ENCODE assay signal across 7 mouse cellular contexts in genomic region chr14:30716953-30717285, GRCm38 (mm10). TPM values are rescaled to one million over a fixed set of nuclear protein-coding genes. Genes with fewer than 3 reads are reported as not detected.
DNase-seq lines count a peak whose midpoint lies in the region; ATAC-seq and TF ChIP-seq lines count a peak whose summit lies in the region.

No protein-coding gene starts in this region.

- no peak overlapping the region for H3K27ac ChIP-seq in embryonic facial prominence, embryonic 13.5 days
- H3K27ac ChIP-seq in intestine, embryonic 16.5 days (ENCODE audit: low read length): no peak overlapping the region

- ATAC-seq in embryonic facial prominence, embryonic 13.5 days (ENCODE audit: insufficient number of reproducible peaks, insufficient read depth, low FRiP score, low TSS enrichment, low read depth): no peak
- no peak for ATAC-seq in intestine, embryonic 16.5 days

- TF ChIP-seq CTCF in C2C12 (IDR thresholded peaks at IDR 0.05; ENCODE audit: control insufficient read depth, insufficient read depth, insufficient read length): no peak

- peak overlapping the region; percentile 56 for H3K4me3 ChIP-seq in C2C12 (ENCODE audit: insufficient read depth, poor library complexity, severe bottlenecking)
- peak overlapping the region; percentile 87 for H3K4me3 ChIP-seq in embryonic facial prominence, embryonic 13.5 days
- peak overlapping the region; percentile 93 for H3K4me3 ChIP-seq in intestine, embryonic 16.5 days (ENCODE audit: low read length)
- H3K4me3 ChIP-seq in megakaryocyte, embryonic 14.5 days (replicated peaks): peak overlapping the region; percentile 94

- peak overlapping the region; percentile 90 for H3K9ac ChIP-seq in embryonic facial prominence, embryonic 13.5 days
- H3K9ac ChIP-seq in intestine, embryonic 16.5 days (ENCODE audit: low read depth, low read length): peak overlapping the region; percentile 93; the same call in 1 of the 2 replicates

- 7% methylated on average over 7 of the region's 7 CpGs for WGBS in embryonic facial prominence, embryonic 13.5 days
- 11% methylated on average over 7 of the region's 7 CpGs for WGBS in intestine, embryonic 16.5 days

- no peaks in the 10 kb centered on the region for H3K9me3 ChIP-seq in embryonic facial prominence, embryonic 13.5 days
- no peaks in the 10 kb centered on the region for H3K9me3 ChIP-seq in intestine, embryonic 16.5 days (ENCODE audit: control insufficient read depth, low read length)
- no peaks in the 10 kb centered on the region for H3K9me3 ChIP-seq in megakaryocyte, embryonic 14.5 days

- H3K4me2 ChIP-seq in embryonic facial prominence, embryonic 13.5 days: peak overlapping the region; percentile 81
- H3K4me2 ChIP-seq in intestine, embryonic 16.5 days (ENCODE audit: low read depth, low read length): peak overlapping the region; percentile 94

- H3K27me3 ChIP-seq in C2C12 (ENCODE audit: control insufficient read depth, insufficient read depth, insufficient read length): no peaks in the 10 kb centered on the region
- peaks cover 15% of the 10 kb centered on the region for H3K27me3 ChIP-seq in embryonic facial prominence, embryonic 13.5 days
- 0 out of 2 replicates have a peak, but pooled peaks cover 3% of the 10 kb centered on the region for H3K27me3 ChIP-seq in intestine, embryonic 16.5 days (replicated peaks; ENCODE audit: control insufficient read depth, insufficient read depth, low read length)
- peaks cover 7% of the 10 kb centered on the region for H3K27me3 ChIP-seq in megakaryocyte, embryonic 14.5 days (replicated peaks)

- DNase-seq in 416B (ENCODE audit: low read depth): peak; percentile 69
- no peak for DNase-seq in urinary bladder, adult 2 months (ENCODE audit: low spot score)
- DNase-seq in urinary bladder, postnatal 25 days (ENCODE audit: low spot score): no peak

- H3ac ChIP-seq in C2C12 (ENCODE audit: control insufficient read depth, insufficient read length, low read depth): no peak overlapping the region

- H3K79me3 ChIP-seq in C2C12 (ENCODE audit: low read depth): peaks cover 10% of the 10 kb centered on the region

- H3K36me3 ChIP-seq in C2C12 (ENCODE audit: control insufficient read depth, insufficient read depth): no peaks in the 10 kb centered on the region
- H3K36me3 ChIP-seq in embryonic facial prominence, embryonic 13.5 days: no peaks in the 10 kb centered on the region
- H3K36me3 ChIP-seq in intestine, embryonic 16.5 days (ENCODE audit: control insufficient read depth, insufficient read depth, low read length): no peaks in the 10 kb centered on the region
- no peaks in the 10 kb centered on the region for H3K36me3 ChIP-seq in megakaryocyte, embryonic 14.5 days (replicated peaks; ENCODE audit: low read length)

- H3K79me2 ChIP-seq in C2C12 (ENCODE audit: control insufficient read depth, insufficient read depth): peaks cover 35% of the 10 kb centered on the region

- H3K4me1 ChIP-seq in embryonic facial prominence, embryonic 13.5 days: peaks cover 11% of the 10 kb centered on the region
- H3K4me1 ChIP-seq in intestine, embryonic 16.5 days (ENCODE audit: control insufficient read depth, insufficient read depth, low read length): 0 out of 2 replicates have a peak, but pooled peaks cover 2% of the 10 kb centered on the region
- peaks cover 28% of the 10 kb centered on the region for H3K4me1 ChIP-seq in megakaryocyte, embryonic 14.5 days

TF ChIP-seq in C2C12, 6 proteins besides CTCF, POLR2A, EP300 and RAD21:
- TF ChIP-seq MYOD1 (IDR thresholded peaks at IDR 0.05; ENCODE audit: control insufficient read depth, insufficient read length, low read depth) (peak; percentile 34), FOSL1 (IDR thresholded peaks at IDR 0.05; ENCODE audit: insufficient read depth, low read length, poor library complexity, severe bottlenecking) (no peak), MYOG (IDR thresholded peaks at IDR 0.05; ENCODE audit: control insufficient read depth, extremely low read depth, insufficient read length) (no peak), USF1 (IDR thresholded peaks at IDR 0.05; ENCODE audit: low read depth) (no peak), MAX (IDR thresholded peaks at IDR 0.05) (no peak), CEBPB (IDR thresholded peaks at IDR 0.05; ENCODE audit: low read depth) (no peak)

RNA-seq across cellular contexts. Expression of gene Sfmbt1, which starts 2.3 kb away (rescaled TPM):
- 5.1 TPM for polyA plus RNA-seq in C2C12 (2012; fragmentation: generic; extraction: Trizol)
- polyA plus RNA-seq in embryonic facial prominence, embryonic 13.5 days (2015; fragmentation: Nextera tagmentation; extraction: Ambion mirVana): 14.7 and 17.6 TPM in 2 replicates
- 9.7 and 11.1 TPM in 2 replicates for polyA plus RNA-seq in intestine, embryonic 16.5 days (2015; fragmentation: Nextera tagmentation; extraction: Ambion mirVana)
- 0.53 and 1.0 TPM in 2 replicates for polyA plus RNA-seq in megakaryocyte, embryonic 14.5 days (2012; ENCODE audit: insufficient read depth, low replicate concordance)
- 3.9 and 5.9 TPM in 2 replicates for polyA plus RNA-seq in urinary bladder, adult 2 months (2012; rRNA removed)
